Mouse (Mus musculus) cerebellum, postnatal 25 days (tissue): ENCODE results near the gene Adcy6.
"Not testable (repeated sequence)": the region's sequence is repeated elsewhere in the genome, so short reads cannot be mapped to it uniquely, and the experiment has no call there.

Experiments used
- DNase-seq, 2 experiments: peaks; one replicate each; pipeline ENCODE4 v3.0.0; 2021; ENCODE audit warnings: mixed read lengths in 2 of 2

Adcy6 gene

DNA sequence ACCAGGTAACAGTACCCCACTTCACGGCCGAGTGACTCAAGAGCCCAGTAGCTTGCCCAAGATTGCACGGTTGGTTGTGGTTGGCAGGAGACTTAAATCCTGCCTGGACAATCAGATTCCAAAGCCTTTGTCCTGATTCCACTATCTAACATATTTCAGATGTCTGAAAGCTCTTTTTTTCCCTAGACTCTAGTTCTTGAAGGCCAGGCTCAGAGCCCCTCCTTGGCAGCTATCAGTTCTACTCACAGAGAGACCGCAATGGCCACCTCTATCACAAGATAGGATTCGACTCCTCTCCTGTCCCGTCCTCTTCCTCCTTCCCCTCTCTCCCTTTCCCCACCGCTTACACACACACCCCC lies 8.1 kb downstream of the Adcy6 start:
- DNase-seq: no peak

DNA sequence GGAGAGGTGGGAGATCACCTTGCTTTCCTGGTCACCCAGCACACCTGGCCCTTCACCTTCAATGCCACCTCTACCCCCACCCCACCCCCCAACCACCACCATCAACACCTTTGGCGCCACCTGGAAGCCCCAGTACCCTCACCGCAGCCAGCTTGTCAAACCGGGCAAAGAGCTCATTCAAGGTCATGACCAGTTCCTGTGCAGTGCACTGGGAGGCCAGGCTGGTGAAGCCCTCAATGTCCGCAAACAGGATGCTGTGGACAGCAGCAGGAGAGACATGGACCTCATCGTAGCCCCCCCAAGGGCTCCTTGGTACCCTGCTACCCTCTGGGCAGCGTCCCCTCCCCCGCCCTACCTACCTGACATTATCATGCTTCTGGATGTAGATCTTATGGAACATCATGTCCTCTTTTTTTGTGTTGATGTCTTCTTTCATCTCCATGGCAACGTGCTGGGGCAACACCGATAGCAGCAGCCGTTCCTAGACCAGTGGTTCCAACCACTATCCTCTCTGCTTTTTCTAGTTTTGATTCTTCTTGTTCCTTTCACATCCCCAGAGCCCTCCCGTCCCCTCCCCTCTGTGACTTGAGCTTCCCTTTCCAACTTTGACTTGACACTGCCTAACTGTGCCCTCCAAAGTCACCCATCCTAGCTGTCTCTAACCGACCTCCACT lies 9.7 kb downstream of the Adcy6 start:
- no peak for DNase-seq

DNA sequence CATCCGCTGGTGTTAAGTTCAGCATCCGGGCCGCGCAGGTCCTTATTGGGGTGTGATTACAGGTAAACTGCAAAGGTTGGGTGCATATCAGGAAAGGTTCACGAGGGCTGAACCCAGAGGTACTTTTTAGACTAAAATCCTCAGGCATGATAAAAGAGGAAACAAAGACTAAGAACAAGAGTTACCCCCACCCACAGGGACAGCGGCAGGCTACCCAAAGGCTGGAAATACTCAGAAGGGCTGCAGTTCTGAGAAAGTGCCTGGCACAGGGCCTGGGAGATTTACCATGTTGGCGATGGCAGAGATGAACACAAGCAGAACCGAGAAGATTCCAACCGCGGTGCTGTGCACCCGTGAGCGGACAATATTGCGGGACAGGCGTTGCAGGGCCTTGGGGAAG lies 13.3 kb downstream of the Adcy6 start:
- no peak for DNase-seq

DNA sequence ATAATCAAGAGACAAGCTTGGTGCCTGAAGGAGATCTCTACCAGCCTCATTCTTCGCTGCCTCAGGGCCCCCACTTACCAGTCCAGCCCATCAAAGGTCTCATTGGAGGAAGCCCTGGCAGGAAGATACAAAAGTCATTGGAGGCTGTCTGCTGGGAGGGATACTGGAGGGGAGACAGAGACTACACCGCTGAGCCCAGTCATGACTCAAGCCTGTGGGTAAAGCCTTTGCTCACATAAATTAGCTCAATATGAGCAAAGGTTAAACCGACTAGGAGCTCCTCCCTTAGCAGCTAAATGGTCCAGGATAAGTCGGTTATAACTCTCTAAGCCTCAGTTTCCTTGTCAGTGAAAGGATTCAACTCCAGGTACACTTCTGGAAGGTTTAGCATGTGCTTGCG lies 14.8 kb downstream of the Adcy6 start:
- DNase-seq: no peak

DNA sequence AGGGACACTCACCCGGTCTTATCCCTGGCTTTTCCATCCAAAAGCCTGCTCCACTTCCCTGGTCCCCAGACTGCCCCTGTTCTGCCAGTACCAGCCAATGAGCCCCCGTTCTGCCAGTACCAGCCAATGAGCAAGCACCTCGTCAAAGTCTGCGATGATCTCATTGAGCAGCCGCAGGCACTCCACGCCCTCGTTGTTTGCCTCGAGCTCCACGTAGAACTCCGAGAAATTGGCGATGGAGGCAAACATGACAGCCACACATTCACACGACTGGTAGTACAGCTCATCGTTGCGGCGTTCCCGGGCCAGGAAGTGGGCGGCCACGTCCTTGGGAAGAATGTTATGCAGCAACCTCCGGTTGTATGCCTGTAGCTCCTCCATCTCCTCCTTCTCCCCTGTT lies 15.7 kb downstream of the Adcy6 start:
- no peak for DNase-seq

DNA sequence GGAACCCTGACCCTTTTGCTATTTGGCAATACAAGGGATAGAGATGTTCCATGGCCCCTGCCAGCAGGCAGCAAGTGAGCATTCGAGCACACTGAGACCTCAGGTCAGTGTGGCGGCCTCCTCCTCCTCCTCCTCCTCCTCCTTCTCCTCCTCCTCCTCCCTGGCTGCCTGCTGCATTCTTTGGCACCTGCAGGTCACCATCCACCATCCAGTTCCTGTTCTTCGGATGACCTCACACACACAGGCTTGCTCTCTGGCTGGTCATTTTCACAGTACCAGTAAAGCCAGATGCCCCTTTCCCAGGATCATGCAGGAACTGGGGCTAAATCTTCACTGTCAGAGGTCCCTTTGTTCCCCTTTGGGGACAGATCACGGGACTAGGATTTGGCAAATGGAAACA lies 18.5 kb downstream of the Adcy6 start:
- no peak for DNase-seq

DNA sequence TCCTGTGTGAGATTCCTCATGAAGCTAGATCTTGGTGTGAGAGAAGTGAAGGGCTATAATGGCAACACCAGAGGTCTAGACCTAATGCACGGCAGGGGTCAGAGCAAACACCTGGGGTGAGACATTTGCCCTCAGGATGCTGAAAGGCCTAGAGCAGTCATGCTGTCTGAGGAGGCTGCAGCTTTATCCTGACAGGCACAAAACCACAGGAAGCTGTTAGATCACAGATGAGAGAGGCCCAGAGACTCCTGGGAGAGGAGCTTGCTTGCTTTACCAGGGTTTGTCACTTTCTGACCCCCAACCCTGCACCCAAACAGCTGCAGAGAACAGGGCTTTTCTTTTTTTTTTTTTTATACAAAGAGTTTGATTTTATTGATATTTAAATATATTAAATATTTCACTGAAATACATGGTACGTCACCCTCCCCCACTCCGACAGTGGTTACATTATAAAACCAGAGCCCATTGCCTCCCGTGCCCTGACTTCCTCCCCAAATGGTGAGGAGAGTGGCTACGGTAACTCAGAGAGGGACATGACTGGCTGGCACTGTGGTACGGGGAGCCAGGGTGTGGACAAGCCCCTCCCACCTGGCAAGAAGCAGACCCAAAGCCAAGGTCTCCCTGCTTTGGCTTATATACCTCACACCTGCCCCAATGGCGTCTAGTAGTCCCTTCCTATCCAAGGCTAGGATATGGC lies 20.1 kb downstream of the Adcy6 start:
- no peak for DNase-seq

DNA sequence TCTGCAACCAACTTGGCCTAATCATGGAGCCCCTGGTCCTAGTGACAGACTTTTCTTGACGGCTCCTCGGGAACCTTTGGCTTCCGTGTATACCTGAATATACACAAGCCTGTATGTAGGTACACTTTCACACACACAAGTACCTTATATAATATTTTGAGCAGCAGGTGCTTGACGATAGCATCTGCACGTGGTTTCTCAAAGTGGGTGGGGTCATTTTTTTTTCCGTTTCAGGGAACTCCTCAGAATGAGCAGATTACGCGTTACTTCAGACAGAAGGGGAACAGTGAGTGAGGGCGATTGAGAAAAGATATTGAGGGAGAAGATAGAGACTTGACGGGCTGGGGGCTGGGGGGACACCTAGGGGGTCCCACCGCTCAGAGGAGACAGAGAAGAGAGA lies 22.1 kb downstream of the Adcy6 start:
- no peak for DNase-seq

DNA sequence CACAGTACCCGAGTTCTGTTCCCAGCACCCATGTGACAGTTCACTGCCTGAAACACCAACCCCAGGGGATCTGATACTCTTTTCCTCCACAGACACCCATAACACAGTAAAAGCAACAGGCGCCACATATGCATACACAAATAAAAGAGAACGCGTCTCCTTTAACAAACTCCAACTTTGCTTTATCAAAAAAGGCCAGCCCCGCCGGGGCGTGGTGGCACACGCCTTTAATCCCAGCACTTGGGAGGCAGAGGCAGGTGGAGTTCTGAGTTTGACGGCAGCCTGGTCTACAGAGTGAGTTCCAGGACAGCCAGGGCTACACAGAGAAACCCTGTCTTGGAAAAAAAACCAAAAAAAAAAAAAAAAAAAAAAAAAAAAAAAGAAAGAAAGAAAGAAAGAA lies 23.7 kb downstream of the Adcy6 start:
- DNase-seq: not testable (repeated sequence)

DNA sequence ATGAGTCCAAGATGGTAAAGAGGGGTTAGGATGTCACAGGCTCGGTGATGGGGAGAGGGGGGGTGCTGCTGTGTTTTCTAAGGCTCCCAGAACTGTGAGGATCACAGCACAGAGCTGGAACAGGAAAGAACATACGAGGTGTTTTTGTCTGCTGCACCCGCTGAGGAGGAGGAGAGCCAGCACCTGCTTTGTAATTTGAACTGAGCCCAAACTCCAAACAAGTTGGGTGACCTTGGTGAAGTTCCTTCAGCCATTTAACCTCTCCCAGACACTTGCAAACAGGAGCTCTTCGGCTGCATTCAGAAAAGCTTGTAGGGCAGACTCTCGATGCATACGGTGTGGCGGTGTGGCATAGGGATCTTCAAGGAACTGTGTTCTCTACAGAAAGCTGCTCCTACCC lies 24.5 kb downstream of the Adcy6 start:
- no peak for DNase-seq

DNA sequence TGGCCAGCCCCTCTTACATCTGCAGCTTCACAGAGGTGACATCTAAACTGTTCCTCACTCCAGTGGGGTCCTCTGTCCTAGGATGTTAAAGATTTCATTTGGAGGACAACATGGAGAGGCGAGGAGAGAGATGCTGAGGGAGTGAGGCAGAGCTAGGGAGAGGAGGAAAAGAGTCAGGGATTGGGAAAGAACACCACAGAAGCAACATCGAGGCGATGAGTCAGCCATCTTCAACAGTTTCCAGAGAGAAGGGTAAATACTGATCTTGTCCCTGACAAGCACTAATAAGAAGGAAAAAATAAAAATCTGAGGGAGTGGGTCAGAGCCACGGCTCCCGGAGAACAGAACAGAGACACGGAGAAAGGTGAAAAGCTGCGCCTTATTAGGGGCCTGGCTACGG lies 26.9 kb downstream of the Adcy6 start:
- DNase-seq: no peak

DNA sequence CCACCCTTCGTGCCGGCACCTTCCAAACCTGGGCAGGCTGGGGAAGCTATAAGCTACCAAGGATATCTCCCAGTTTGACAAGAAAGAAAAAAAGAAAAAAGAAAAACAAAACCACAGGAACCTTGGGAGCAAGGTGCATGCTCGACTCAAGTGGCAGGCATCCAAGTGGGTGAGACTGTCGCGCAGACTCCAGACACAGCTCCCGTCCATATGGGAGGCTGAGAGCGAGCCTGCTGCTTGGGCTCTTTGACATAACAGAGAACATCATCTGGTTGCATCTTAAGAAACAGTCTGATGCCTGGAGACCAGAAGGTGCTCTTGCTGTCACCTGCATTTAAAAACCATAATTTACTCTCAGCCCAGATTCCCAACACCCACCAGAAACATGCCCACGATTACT lies 27.5 kb downstream of the Adcy6 start:
- DNase-seq: peak in 1 of 2 experiments; percentile 36

DNA sequence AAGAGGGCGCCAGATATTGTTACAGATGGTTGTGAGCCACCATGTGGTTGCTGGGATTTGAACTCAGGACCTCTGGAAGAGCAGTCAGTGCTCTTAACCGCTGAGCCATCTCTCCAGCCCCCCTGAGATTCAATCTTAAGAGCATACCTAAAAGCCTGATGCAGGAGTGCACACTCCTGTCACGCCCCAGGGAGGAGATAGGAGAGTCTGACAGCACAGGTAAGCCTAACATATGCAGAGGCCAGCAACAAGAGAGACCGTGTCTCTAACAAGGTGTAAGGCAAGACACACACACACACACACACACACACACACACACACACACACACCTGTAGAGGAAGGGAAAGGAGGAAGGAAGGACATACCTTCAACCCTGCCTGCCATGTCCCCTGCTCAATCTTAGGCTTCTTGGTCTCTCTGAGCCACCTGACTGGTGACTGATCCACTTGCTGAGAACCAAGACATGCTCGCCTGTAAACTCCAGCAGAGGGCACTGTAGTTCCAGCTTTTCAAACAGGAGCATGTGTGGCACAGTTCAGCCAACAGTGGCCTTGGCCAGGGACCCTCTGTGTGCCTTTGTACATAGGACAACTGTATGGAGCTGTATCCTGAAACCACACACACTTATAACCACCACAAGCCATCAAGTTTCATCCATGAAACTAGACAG lies 29.9 kb downstream of the Adcy6 start:
- peak; percentile 81 to 87 for DNase-seq

DNA sequence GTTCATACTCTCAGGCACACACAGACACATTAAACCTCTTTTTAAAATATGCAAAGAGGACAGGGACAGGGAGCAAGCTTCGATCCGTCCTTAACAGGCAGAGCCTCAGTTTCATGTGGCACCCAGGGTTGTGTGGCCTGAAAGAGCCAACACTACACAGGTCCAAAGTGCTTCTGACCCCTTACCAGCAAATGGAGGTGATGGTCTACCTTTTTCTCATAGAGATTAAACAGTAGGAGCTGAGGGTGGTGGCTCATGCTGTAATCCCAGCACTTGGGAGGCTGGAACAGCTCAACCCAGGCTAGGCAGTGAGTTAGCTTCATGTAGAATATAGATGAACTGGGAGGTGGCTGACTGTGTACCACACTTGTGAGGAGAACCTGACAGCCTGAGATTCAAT lies 30.6 kb downstream of the Adcy6 start:
- DNase-seq: no peak

DNA sequence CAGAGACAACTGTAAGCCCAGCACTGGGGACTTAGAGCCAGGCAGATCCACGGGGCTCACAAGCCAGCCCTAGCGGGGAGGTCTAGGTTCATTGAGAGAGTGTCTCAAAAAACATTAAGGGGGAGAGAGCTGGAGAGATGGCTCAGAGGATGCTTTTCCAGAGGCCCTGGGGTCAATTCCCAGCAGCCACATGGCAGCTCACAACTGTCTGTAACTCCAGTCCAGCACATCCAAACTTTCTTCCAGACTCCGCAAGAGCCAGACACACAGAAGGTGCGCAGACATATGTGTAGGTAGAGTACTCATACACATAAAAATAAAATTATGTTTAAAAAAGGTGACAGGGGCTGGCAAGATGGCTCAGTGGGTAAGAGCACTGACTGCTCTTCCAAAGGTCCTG lies 36.6 kb downstream of the Adcy6 start:
- no peak for DNase-seq

DNA sequence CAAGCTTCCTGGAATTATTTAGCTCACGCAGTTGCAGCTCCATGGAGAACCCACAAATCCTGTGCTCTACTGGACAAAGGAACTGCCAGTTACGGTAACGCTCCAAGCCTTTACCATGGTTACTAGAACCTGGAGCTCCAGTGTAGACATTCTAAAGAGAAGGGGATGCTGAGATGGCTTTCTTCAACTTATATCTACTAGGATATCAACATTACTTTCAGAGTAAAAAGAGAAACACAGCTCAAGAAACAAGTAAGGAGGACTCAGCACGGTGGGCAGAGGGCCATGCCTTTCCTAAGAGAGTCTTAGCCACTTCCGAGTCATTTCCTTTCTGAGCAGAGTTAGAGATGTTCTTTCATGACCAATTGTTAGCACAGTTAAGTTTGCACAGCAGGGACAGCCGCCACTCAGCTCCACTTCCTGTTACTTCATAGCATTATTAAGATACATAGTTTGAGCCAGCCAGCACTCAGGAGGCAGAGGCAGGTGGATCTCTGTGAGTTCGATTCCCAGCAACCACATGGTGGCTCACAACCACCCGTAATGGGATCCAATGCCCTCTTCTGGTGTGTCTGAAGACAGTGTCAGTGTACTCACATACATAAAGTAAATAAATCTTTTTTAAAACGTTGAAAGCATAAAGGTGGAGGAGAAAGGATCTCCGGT lies 38.9 kb downstream of the Adcy6 start, which contains the start of the genes Ccnt1 and 4930415O20Rik:
TSS of gene Ccnt1 (minus strand) at position 51 of the 666 bp plus-strand sequence.
TSS of gene 4930415O20Rik (plus strand) at position 132 of the 666 bp plus-strand sequence.
- no peak for DNase-seq

DNA sequence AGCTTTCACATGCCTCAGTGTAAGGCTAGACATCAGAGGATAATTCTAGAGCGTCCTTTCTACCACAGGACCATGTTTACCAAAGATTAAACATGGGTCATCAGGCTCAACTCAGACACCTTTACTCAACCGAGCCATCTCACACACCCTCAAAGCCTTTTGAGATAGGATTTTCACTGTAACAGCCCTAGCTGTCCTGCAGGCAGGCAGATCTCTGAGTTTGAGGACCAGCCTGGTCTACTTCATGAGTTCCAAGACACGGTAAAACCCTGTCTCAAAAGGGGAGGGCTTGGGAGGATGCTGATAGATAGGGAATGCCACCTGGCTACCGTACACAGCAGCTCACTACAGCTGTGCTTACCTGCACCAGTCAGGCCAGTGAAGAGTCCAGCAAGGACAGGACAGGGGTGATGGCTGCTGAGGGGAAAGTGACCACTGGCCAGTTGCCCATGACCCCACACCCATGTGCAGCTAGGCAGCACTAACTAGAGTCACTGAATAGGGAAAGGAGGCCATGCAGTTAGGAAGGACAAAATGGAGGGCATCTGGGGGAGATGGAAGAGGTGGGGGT lies 40.0 kb downstream of the Adcy6 start:
- DNase-seq: peak in 1 of 2 experiments; percentile 22

DNA sequence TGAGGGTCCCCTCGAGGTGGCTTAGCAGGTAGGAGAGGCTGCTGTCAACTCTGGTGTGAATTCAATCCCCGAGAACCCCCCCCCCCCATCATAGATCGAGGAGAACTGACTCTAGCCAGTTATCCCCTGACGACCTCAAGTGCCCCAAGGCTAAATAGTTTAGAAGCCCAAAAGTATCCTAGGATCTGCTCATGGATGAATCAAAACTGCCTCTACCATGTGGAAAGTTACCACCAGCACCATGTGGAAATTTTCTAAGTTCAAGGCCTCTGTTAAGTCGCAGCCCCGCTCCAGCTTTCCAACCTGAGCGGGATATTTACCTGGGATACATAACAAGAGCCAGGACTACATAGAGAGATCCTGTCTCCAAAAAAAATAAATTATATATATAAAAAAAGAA lies 40.7 kb downstream of the Adcy6 start:
- DNase-seq: no peak

DNA sequence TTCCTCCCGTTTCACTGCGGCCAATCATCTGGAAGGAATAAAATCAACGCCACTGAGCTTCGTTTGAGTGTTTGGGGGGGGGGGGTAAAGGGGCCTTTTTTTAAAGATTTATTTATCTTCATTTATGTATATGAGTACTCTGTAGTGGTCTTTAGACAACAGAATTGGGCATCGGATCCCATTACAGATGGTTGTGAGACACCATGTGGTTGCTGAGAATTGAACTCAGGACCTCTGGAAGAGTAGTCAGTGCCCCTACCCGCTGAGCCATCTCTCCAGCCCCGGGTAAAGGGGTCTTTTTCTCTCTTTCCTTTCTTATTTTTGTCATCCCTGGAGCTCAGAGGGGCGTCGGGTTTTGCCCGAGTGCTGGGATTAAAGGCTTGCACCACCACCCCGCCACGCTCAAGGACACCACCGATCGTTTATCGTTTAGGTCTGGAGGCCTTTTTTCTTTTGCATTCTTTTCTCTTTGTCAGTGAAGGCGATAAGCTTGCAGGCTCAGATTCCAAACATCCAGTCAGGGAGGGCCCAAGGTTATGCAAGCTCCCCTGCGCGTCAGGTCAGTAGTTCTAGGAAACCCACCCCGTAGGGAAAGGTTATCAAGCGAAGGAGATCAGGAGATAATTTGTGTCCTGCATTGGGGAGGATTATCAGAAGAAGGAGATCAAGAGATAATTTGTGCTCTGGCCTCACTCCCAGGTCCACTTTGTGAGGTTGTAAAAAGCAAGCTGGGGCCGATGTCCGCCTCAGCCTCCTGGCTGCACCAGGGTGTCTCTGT lies 41.4 kb downstream of the Adcy6 start:
- peak; percentile 17 to 23 for DNase-seq

DNA sequence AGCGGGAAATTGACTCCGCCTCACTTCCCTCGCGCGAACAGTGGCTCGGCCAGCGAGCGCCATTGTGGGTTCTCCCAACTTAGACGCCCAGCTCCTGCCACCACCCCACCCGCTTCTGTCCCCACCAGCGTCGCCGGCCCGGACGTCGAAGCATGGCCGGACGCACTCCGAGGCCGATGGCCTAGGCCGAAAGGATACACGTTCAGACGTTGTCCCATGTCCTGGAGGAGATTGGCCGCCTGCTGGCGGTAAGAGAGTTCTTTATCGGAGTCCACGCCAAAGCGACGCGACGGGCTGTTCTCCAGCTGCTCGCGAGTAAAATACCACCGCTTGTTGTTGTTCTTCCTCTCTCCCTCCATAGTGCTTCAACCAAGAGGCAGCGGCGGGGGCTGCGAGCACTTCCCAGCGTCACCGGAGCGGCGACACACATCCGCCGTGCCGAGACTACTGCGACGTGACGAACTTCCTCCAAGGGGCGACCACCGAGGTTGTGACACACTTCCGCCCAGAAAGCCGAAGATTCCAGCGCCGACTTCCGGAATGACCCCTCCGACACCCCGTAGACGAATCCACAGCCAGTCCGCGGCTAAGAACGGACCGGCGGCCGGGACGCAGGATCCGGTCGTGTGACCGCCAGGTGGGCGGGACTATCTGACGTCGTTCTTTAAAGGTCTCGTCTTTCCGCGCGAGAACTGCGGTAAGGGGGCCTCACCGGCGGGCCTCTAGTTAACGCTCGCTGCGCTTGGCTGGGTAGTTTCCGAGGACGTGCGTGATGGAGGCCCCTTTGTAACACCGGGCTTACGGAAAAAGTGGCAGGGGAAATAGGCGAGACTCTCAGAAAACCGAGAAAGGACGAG lies 42.4 kb downstream of the Adcy6 start:
- peak; percentile 100 for DNase-seq

DNA sequence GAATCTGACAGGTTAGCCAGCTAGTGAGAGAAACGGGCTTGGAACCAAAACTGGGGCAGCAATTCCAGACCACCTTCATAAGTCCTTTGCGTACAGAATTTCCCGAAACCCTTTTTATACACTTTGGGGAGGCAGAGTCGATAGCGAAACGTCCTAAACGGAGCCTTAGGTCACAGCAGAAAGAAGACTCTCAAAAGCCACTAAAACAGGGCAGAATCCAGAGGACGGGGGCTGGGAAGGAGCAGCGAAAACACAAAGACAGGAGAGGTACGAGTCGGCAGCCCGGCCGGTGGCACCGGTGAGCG lies 43.0 kb downstream of the Adcy6 start:
- no peak for DNase-seq

DNA sequence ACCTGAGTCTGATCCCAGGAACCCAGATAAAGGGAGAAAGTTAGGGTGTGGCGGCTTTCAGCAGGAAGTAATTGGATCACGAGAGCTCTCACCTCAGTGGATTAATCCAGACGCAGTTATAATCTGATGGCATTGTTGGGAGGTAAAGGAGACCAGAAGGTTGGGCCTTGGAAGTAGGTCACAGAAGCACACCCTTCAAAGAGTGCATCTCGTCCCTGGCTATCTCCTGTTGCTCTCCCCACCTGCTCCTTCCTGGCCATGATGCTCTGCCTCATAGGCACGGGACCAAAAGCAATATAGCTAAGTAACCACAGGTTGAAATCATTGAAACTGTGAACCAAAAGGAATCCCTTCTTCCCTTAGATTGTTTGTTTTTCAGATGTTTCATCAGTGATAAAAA lies 52.7 kb downstream of the Adcy6 start:
- peak; percentile 30 to 55 for DNase-seq
